Mouse (Mus musculus) gastrocnemius, postnatal 36 days (tissue): ENCODE results near the gene Taf12. TPM values are rescaled to one million over a fixed set of nuclear protein-coding genes. Genes with fewer than 3 reads are reported as not detected.

Source experiments
- DNase-seq, 2 experiments: peaks; one replicate each; pipeline ENCODE4 v3.0.0; 2022
- intact Hi-C: fragments of 180-260 bp; cut with DNase I; formaldehyde crosslinking; loops from one replicate; pipeline ENCODE4 v1.15.1; 2025
- total RNA-seq, 2 experiments: library from RNA; stranded (reverse); gene quantifications; 2 replicates each; pipeline ENCODE4 v1.2.3; 2021

Taf12 gene
- total RNA-seq, 2 experiments from 2014 or later, result 32.5 to 33.4 TPM

- intact Hi-C loops, result loop anchor here (1.0 to 5.0 kb wide), 2 partner anchors 34 to 38 kb away; no protein-coding TSS in a partner anchor
These were observed 34.4 kb downstream of the Taf12 start for GRCm38 (mm10) chr4:132308437-132309139.

GRCm38 (mm10) chr4:132309140-132309848, 35.1 kb downstream of the Taf12 start:
- intact Hi-C loops, result loop anchor here (5.0 kb wide), 1 partner anchor 33 kb away; no protein-coding TSS in a partner anchor
- no peak for DNase-seq

More at GRCm38 (mm10) chr4:132308437-132309139, 34.4 kb downstream of the Taf12 start:
- peak; percentile 85 to 87 for DNase-seq

GRCm38 (mm10) chr4:132309849-132310472, 35.8 kb downstream of the Taf12 start:
- DNase-seq, result no peak
- intact Hi-C loops, result loop anchor here (5.0 kb wide), 1 partner anchor 32 kb away; no protein-coding TSS in a partner anchor

DNA sequence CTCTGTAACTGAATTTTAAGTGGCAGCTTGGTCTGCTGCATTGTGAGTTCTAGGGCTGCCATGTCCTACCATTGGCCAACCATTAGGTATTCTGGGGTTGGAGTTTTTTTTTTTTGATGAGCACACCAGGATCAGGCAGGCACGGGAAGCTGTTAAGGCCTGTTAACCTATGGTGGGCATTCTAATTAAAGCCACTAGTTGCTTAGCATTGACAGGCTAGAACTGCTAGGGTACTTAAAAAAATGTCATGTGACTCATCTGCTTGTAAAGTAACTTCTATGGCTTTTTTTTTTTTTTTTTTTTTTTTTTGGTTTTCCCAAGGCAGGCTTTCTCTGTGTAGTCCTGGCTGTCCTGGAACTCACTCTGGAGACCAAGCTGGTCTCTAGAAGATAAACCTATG, 37.0 kb downstream of the Taf12 start:
- intact Hi-C loops, result no loop called here
- DNase-seq, result no peak

GRCm38 (mm10) chr4:132311801-132312200, 37.6 kb downstream of the Taf12 start:
- intact Hi-C loops, result no loop called here

GRCm38 (mm10) chr4:132312627-132313026, 38.5 kb downstream of the Taf12 start:
- intact Hi-C loops, result no loop called here

More at GRCm38 (mm10) chr4:132311801-132312200, 37.6 kb downstream of the Taf12 start:
- DNase-seq, result no peak

DNA sequence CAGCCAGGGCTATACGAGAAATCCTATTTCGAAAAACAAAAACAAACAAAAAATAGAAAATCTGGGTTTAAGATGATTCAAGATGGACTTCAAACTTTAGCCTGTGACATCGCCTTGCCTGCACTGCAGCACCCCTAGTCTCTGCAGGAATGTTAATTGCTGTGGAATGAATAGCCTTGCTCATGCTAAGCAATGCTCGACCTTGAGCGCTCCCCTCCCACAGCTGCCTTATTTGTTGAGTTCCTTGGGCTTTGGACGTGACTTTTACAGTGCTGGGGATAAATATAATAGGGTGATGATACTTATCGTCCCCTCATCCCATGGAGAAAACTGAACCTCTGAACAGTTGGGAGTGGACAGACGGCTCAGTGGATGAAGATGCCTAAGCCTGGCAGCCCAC, 41.5 kb downstream of the Taf12 start:
- DNase-seq, result no peak
- intact Hi-C loops, result no loop called here

More at GRCm38 (mm10) chr4:132312627-132313026, 38.5 kb downstream of the Taf12 start:
- no peak for DNase-seq

- intact Hi-C loops, result no loop called here
These were observed 52.3 kb downstream of the Taf12 start for GRCm38 (mm10) chr4:132326481-132326880.

DNA sequence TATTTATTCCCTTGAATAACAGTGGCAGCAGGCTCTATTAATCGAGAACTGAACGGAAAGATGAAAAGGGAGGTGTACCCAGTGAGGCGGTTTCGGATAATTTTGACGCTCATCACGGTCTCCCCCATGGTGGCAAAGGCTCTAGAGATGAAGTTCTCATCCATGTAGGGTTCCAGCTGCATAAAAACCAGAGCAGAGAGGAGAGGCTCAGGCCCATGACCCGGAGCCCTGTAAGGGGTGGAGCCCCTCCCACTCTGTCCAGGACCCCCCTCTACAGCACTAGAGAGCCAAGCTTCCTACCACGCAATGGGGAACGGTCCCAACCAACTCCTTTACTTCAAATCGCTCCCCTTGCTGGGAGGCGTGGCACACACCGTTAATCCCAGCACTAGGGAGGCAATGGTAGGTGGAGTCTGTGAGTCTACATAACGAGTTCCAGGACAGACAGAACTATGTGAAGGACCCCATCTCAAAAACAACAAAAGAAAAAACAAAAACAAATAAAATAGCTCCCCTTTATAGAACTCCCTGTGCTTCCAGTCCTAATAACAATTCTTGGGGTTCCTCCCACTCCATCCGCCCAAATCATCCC, 54.3 kb downstream of the Taf12 start:
- intact Hi-C loops, result no loop called here
- DNase-seq, result no peak

More at GRCm38 (mm10) chr4:132326481-132326880, 52.3 kb downstream of the Taf12 start:
- no peak for DNase-seq

- peak; percentile 85 to 87 for DNase-seq
- intact Hi-C loops, result no loop called here
These were observed 55.1 kb downstream of the Taf12 start, which contains the start of gene Trnau1ap for GRCm38 (mm10) chr4:132329115-132329834. Trnau1ap (minus strand) TSS chr4:132329538.

- intact Hi-C loops, result no loop called here
- DNase-seq, result no peak
These were observed 55.7 kb downstream of the Taf12 start for GRCm38 (mm10) chr4:132329835-132330354.

GRCm38 (mm10) chr4:132331960-132332359, 57.8 kb downstream of the Taf12 start:
- DNase-seq, result no peak
- intact Hi-C loops, result no loop called here

DNA sequence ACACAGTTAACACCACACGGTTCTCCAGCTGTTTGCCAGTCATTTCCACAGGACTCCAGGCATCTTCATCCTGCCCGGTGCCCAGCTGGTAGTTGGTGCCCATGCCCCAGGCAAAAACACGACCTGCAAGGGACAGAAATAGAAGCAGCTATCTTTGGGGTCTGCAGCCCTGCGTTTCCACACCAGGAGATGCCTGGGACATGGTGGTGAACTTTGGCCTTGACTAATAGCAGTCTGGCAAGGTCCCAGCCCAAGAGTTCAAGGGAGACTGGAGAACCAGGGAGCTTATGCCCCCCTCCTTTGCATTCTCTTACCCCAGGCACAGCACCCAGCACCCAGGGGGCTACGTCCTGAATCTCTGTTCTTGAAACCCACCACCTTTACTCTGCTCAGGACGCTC, 58.7 kb downstream of the Taf12 start:
- no peak for DNase-seq
- intact Hi-C loops, result no loop called here

- peak; percentile 29 to 50 for DNase-seq
- intact Hi-C loops, result no loop called here
These were observed 64.8 kb downstream of the Taf12 start for GRCm38 (mm10) chr4:132338943-132339342.

DNA sequence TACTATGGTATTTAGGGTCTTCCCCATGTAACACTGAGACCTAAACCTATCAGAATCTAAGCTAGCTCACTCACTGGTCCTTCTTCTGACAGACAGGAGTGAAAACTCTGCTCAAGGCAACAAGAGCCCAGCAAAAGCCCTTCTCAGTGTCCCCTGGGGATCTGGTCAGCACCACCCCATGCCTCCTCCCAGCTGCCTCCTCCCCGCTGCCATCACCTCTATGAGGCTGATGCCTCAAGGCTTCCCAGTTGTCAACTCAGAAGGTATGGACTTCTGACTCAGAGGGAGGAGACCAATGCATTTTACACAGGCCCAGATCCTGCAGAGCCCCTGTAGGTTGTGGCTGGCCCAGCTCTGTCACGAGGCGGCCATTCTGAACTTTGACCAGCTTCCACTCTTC, 67.3 kb downstream of the Taf12 start:
- no peak for DNase-seq
- intact Hi-C loops, result loop anchor here (5.0 kb wide), 1 partner anchor 34 kb away; no protein-coding TSS in a partner anchor

DNA sequence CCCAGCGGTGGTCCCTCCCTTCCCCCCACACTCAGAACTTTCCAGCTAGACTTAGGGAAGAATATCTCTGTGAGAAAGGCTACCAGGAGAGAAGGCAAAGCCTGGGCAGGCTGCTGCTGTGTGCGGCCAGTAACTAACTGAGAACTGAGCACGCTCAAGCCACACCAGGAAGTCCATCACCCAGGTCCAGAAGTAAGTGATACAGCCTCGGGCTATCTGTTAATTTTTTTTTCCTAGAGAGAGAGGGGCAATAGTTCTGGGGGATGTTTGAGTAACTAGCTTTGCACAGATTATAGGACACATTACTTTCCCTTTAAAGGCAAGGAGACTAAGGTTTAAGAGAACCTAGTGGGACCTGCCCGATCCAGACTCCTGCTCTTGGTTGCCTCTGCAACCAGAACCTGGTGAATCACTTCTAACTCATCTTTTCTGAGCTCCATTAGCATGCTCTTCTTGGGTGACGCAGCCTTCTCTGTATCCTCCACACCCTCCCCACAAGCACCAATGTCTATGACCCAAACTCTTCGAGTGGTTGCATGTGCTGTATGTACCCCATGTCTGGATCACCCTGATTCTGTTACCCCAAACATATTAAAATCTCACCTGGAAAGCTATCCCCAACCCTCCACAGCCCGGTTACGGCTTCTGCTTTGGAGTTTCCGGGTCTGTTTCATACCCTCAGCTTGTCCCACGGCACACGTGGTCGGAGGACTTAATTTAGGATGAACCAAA, 70.4 kb downstream of the Taf12 start:
- intact Hi-C loops, result loop anchor here (2.0 to 5.0 kb wide), 4 partner anchors 37 to 257 kb away; partner anchors contain the start of gene Ythdf2
- DNase-seq, result no peak
